Mouse (Mus musculus): ENCODE measurements around the gene S100a10. TPM values are rescaled to one million over a fixed set of nuclear protein-coding genes. Genes with fewer than 3 reads are reported as not detected.
A peak's percentile ranks its signal among the peaks of the same experiment; 100 is the strongest.

Gene S100a10
- total and polyA plus RNA-seq, 2 experiments, result 80.0 to 292 TPM

- no peaks in the 10 kb centered on the region for H3K27me3 ChIP-seq (ENCODE audit: control insufficient read depth, insufficient read depth, low read length)
- no peak for DNase-seq (ENCODE audit: extremely low read depth, low read depth, low spot score)
- H3K79me2 ChIP-seq (ENCODE audit: control insufficient read depth, insufficient read depth, low read length), result no peaks in the 10 kb centered on the region
- H3K27ac ChIP-seq (replicated peaks; ENCODE audit: insufficient read depth, low read depth, low read length), result peak within 1 kb of the TSS; percentile 15
- WGBS, result 2% methylated on average over 38 of the region's 38 CpGs
- H3K9ac ChIP-seq (ENCODE audit: low read depth, low read length), result peak within 1 kb of the TSS; percentile 38
- H3K4me3 ChIP-seq (ENCODE audit: insufficient read depth, low read depth, low read length), result peak within 1 kb of the TSS; percentile 49
- no peaks in the 10 kb centered on the region for H3K36me3 ChIP-seq (ENCODE audit: control insufficient read depth, insufficient read depth, low read length)
- TF ChIP-seq CTCF (IDR thresholded peaks at IDR 0.05; ENCODE audit: low read depth, low read length) (no peak), POLR2A (IDR thresholded peaks at IDR 0.05; ENCODE audit: extremely low read depth, insufficient read depth, low read length) (peak; percentile 35; the same call in 1 of the 2 replicates)
- no peaks in the 10 kb centered on the region for H3K4me1 ChIP-seq (ENCODE audit: control insufficient read depth, insufficient read depth, low read length)
These were observed 34.3 kb upstream of the S100a10 start, which contains the start of gene S100a11 for GRCm38 (mm10) chr3:93520330-93521193. Gene S100a11, plus strand, starts transcription at chr3:93520488.

- no peak for DNase-seq (ENCODE audit: extremely low read depth, low read depth, low spot score)
- TF ChIP-seq POLR2A (IDR thresholded peaks at IDR 0.05; ENCODE audit: extremely low read depth, insufficient read depth, low read length) (no peak), CTCF (IDR thresholded peaks at IDR 0.05; ENCODE audit: low read depth, low read length) (no peak)
- Histone ChIP-seq H3K4me3 (ENCODE audit: insufficient read depth, low read depth, low read length) (no peak overlapping the region; the same call in 1 of the 2 replicates), H3K36me3 (ENCODE audit: control insufficient read depth, insufficient read depth, low read length) (no peaks in the 10 kb centered on the region), H3K27ac (replicated peaks; ENCODE audit: insufficient read depth, low read depth, low read length) (no peak overlapping the region), H3K27me3 (ENCODE audit: control insufficient read depth, insufficient read depth, low read length) (no peaks in the 10 kb centered on the region), H3K9ac (ENCODE audit: low read depth, low read length) (no peak overlapping the region), H3K79me2 (ENCODE audit: control insufficient read depth, insufficient read depth, low read length) (no peaks in the 10 kb centered on the region), H3K4me1 (ENCODE audit: control insufficient read depth, insufficient read depth, low read length) (no peaks in the 10 kb centered on the region)
- 90% methylated on average over 8 of the region's 8 CpGs for WGBS
These were observed 33.3 kb upstream of the S100a10 start for GRCm38 (mm10) chr3:93521462-93522057.

DNA sequence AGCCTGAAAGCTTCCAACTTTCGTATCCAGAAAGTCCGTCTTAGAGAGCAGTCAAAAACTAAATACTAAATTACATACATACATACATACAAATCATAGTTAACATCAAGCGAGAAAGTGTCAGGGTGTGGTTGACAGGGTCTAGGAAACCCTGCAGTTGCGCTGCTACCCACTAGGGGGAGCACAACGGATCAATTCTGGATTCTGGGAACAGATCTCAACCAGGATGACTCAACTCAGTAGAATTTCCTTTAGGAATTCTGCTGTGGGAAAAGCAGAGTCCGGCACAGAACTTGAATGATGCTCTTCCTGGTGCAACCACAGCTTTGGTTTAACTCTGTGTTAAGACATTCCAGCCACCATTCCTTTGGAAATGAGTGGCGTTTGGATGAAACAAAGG, 32.3 kb upstream of the S100a10 start:
- H3K27me3 ChIP-seq (ENCODE audit: control insufficient read depth, insufficient read depth, low read length), result no peaks in the 10 kb centered on the region
- H3K36me3 ChIP-seq (ENCODE audit: control insufficient read depth, insufficient read depth, low read length), result no peaks in the 10 kb centered on the region
- H3K4me3 ChIP-seq (ENCODE audit: insufficient read depth, low read depth, low read length), result no peak overlapping the region
- DNase-seq (ENCODE audit: extremely low read depth, low read depth, low spot score), result peak; percentile 38
- H3K79me2 ChIP-seq (ENCODE audit: control insufficient read depth, insufficient read depth, low read length), result no peaks in the 10 kb centered on the region
- WGBS, result 39% methylated on average over 7 of the region's 7 CpGs
- no peak overlapping the region for H3K27ac ChIP-seq (replicated peaks; ENCODE audit: insufficient read depth, low read depth, low read length)
- no peak overlapping the region for H3K9ac ChIP-seq (ENCODE audit: low read depth, low read length)
- no peaks in the 10 kb centered on the region for H3K4me1 ChIP-seq (ENCODE audit: control insufficient read depth, insufficient read depth, low read length)
- TF ChIP-seq CTCF (IDR thresholded peaks at IDR 0.05; ENCODE audit: low read depth, low read length) (peak; percentile 82), POLR2A (IDR thresholded peaks at IDR 0.05; ENCODE audit: extremely low read depth, insufficient read depth, low read length) (no peak)

- Histone ChIP-seq H3K4me3 (ENCODE audit: insufficient read depth, low read depth, low read length) (no peak overlapping the region), H3K9ac (ENCODE audit: low read depth, low read length) (no peak overlapping the region), H3K27ac (replicated peaks; ENCODE audit: insufficient read depth, low read depth, low read length) (no peak overlapping the region), H3K27me3 (ENCODE audit: control insufficient read depth, insufficient read depth, low read length) (no peaks in the 10 kb centered on the region), H3K4me1 (ENCODE audit: control insufficient read depth, insufficient read depth, low read length) (no peaks in the 10 kb centered on the region), H3K36me3 (ENCODE audit: control insufficient read depth, insufficient read depth, low read length) (no peaks in the 10 kb centered on the region), H3K79me2 (ENCODE audit: control insufficient read depth, insufficient read depth, low read length) (no peaks in the 10 kb centered on the region)
- DNase-seq (ENCODE audit: extremely low read depth, low read depth, low spot score), result no peak
- 90% methylated on average over 3 of the region's 3 CpGs for WGBS
- TF ChIP-seq POLR2A (IDR thresholded peaks at IDR 0.05; ENCODE audit: extremely low read depth, insufficient read depth, low read length), result no peak
- TF ChIP-seq CTCF (IDR thresholded peaks at IDR 0.05; ENCODE audit: low read depth, low read length), result no peak
These were observed 27.6 kb upstream of the S100a10 start for GRCm38 (mm10) chr3:93527300-93527699.

DNA sequence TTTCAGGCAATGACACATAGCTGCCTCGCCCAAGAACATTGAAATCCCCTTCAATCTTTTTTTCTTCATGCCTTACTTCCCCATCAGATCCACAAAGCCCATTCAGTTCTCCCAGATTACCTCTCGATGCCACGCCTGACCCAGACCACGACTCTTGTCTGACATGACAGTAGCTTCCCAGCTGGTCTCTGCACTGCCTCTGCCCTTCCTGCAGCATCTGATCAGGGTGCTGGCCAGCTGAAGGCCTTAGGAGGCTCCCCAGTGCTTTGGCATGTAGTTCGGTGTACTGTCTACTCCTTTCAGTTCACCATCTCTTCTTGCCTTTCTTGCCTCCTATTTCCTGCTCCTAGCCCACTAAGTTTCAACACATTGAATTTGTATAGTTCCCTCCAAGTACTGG, 26.1 kb upstream of the S100a10 start:
- WGBS, result 84% methylated on average over 5 of the region's 5 CpGs
- no peak overlapping the region for H3K4me3 ChIP-seq (ENCODE audit: insufficient read depth, low read depth, low read length)
- no peak overlapping the region for H3K27ac ChIP-seq (replicated peaks; ENCODE audit: insufficient read depth, low read depth, low read length)
- no peak overlapping the region for H3K9ac ChIP-seq (ENCODE audit: low read depth, low read length)
- no peaks in the 10 kb centered on the region for H3K36me3 ChIP-seq (ENCODE audit: control insufficient read depth, insufficient read depth, low read length)
- no peak for TF ChIP-seq CTCF (IDR thresholded peaks at IDR 0.05; ENCODE audit: low read depth, low read length)
- no peak for TF ChIP-seq POLR2A (IDR thresholded peaks at IDR 0.05; ENCODE audit: extremely low read depth, insufficient read depth, low read length)
- no peaks in the 10 kb centered on the region; the same call in 1 of the 2 replicates for H3K27me3 ChIP-seq (ENCODE audit: control insufficient read depth, insufficient read depth, low read length)
- DNase-seq (ENCODE audit: extremely low read depth, low read depth, low spot score), result no peak
- H3K79me2 ChIP-seq (ENCODE audit: control insufficient read depth, insufficient read depth, low read length), result no peaks in the 10 kb centered on the region
- no peaks in the 10 kb centered on the region for H3K4me1 ChIP-seq (ENCODE audit: control insufficient read depth, insufficient read depth, low read length)
